Mouse (Mus musculus) liver, embryonic 14 days (tissue): ENCODE data around the gene Ccndbp1. TPM values are rescaled to one million over a fixed set of nuclear protein-coding genes. Genes with fewer than 3 reads are reported as not detected.

Experiments
- polyA plus RNA-seq: library from polyadenylated mRNA; depleted of rRNA; stranded (reverse); fragments of >200 nt; gene quantifications from 2 replicates; pipeline ENCODE4 v1.2.3, GENCODE M21; 2012; rRNA removed

Ccndbp1 gene
- polyA plus RNA-seq: 35.2 and 40.9 TPM in 2 replicates

DNA sequence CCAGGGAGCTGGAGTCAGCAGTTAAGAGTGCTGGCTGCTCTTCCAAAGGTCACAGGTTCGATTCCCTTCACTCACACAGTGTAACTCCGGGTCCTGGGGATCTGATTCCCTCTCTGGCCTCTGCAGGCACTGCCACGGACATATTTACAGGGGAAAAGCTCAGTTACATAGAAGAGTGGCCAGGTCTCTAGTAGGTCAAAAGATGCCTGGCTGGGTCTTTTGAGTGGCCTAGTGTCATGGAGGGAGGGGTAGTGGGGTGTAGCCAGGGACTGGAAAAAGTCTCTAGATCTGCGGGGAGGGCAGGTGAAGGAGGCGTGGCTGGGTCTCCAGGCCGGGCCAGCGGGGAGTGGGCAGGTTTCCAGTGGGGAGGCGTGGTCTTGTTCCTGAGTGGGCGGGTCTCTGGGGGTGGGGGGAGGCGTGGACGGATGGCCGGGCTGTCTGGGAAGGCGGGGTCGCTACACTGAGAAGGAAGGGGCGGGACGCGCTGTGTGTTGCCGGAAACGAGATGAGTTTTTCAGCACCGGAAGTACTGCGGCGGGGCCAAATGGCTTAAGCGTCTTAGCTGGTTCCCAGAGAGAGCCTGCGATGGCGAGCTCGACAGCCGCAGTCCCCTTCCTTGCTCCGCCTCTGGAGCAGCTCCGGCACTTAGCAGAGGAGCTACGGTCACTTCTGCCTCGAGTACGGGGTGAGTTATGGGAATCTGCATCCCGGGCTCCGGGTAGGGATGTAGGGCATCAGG, at the start of gene Ccndbp1:
TSS of gene Ccndbp1 (plus strand) at position 479 of the 739 bp plus-strand sequence.

DNA sequence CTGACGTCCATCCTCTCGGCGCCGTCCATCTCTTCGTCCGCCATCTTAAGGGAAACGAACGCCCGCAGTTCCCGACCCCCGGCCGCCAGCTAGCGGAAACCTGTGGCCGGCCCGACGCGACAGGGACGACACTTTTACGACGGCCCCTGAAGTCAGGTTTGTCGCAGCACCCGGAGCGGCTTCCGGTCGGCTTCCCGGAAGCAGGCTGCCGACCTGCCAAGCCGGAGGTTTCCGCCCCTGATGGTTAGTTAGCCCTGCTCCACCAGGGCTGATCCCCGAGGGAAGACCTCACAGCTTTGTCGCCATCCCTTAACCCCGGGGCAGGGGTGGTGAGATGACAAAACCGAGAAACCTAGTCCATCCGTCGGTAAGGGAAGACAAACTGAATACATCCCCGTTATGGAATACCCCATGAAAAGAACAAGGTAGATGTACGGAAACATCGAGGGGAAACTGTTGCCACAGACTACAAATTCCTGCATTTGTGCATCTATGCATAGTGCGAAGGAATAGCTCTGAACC, 37.6 kb upstream of the Ccndbp1 start, which contains the start of gene Ubr1:
TSS of gene Ubr1 (minus strand) at position 157 of the 522 bp plus-strand sequence.

DNA sequence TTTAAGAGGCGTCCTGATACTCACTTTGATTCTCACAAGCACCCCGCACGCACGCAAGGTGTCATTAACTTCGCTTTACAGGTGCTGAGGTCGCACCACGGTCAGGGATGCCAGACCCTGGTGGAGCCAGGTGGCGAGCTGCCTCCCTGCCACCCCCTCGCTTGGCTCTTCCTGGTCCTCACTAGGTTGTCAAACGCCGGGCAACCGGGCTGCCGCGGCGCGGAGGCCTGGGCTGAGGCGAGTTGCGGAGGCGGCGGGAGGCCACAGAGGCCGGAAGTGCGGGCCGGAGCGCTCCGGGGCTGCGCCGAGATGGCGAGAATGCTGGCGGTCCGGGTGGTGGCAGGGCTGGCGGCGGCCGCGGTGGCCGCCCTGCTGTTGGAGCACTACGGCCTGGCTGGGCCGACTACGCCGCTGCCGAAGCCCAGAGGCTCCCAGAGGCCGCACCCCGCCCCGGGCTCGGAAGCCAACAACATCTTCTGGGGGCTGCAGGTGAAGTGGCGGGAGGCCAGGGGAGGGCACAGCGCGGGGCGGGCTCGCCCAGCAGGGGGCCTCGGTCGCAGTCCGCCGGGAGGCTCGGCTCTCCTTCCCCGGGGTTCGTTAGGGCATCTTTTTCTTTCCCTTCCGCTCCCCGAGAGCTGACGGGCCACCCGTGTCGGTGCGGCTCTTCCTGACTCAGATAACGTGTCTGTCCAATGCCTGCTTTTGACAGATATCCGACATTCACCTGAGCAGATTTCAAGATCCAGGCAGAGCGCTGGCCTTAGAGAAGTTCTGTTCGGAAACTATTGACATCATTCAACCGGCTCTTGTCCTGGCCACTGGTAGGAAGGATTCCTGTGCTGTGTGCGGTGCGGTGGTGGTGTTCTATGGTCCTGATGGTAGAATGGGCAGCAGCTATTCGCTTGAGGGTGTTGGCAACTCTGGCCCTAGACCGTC, 30.9 kb upstream of the Ccndbp1 start, which contains the start of gene Tmem62:
TSS of gene Tmem62 (plus strand) at position 28 of the 936 bp plus-strand sequence.

DNA sequence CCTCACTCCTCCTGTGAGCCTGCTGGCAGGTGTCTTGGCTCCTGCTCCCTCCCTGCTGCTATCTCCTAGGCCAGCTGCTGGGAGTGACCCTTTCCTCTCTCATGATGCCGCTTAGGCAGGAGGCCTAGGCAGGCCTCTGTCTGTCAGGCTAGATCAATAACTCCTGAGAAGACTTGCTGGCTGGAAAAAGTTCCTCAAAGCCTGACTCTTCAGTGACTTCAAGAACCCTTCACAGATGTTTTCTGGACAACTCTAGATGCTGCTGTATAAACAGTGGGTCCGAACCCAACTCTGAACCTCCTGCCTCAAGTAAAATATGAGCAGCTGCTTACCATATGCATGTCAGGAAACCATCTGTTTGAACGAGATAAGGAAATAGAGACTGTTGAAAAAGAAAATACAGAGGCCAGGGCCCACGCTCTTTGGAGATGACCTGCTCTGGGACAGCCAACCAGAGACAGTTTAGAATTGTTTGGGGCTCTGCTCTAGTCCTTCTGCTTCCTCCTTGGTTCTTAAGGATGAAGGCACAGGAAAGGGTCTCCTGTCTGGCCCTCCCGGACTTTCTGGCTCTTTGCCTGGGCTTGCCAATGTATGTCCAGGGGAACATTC, 28.6 kb downstream of the Ccndbp1 start, which contains the start of gene Epb42:
TSS of gene Epb42 (minus strand) at position 340 of the 609 bp plus-strand sequence.

Other genes with a start within 250 kb of the Ccndbp1 start
- gene Cdan1, start 158.3 kb upstream of the Ccndbp1 start, polyA plus RNA-seq: 11.7 and 14.3 TPM in 2 replicates
- gene Ttbk2, start 157.8 kb upstream of the Ccndbp1 start, polyA plus RNA-seq: 0.85 and 0.91 TPM in 2 replicates
- gene Ubr1, start 37.7 kb upstream of the Ccndbp1 start, polyA plus RNA-seq: 5.1 and 6.4 TPM in 2 replicates
- 2.1 TPM in 2 replicates for gene Tmem62, start 31.4 kb upstream of the Ccndbp1 start, polyA plus RNA-seq
- 141 and 176 TPM in 2 replicates for gene Epb42, start 28.7 kb downstream of the Ccndbp1 start, polyA plus RNA-seq
- gene Tgm5, start 77.4 kb downstream of the Ccndbp1 start, polyA plus RNA-seq: 0.01 TPM in 1 of 2 replicates, not detected in the other
- 0.01 and 0.03 TPM in 2 replicates for gene Tgm7, start 101.4 kb downstream of the Ccndbp1 start, polyA plus RNA-seq
- 5.0 and 5.8 TPM in 2 replicates for gene Adal, start 132.0 kb downstream of the Ccndbp1 start, polyA plus RNA-seq
- 3.3 and 4.1 TPM in 2 replicates for gene Lcmt2, start 132.2 kb downstream of the Ccndbp1 start, polyA plus RNA-seq
- gene Tubgcp4, start 162.3 kb downstream of the Ccndbp1 start, polyA plus RNA-seq: 14.7 and 16.5 TPM in 2 replicates
- 2.1 and 2.5 TPM in 2 replicates for gene Zscan29, start 162.7 kb downstream of the Ccndbp1 start, polyA plus RNA-seq